33 mouse cellular contexts compared by ENCODE assay signal in genomic region chr7:24172191-24172590, GRCm38 (mm10). TPM values are rescaled to one million over a fixed set of nuclear protein-coding genes. Genes with fewer than 3 reads are reported as not detected.
"Had no signal": no experiment of that assay in that cellular context is flagged by ENCODE, and none has a peak within 500 bp of the region (broad histone marks: within the 10 kb centered on the region; RNA-seq: fewer than 3 reads in every experiment).

No protein-coding gene starts in this region.

- H3K27ac ChIP-seq: limb, embryonic 10.5 days; limb, embryonic 12.5 days; limb, embryonic 13.5 days; limb, embryonic 15.5 days; liver, embryonic 12.5 days; liver, embryonic 13.5 days; liver, embryonic 14.5 days; liver, embryonic 15.5 days; lung, embryonic 15.5 days; macrophage; midbrain, embryonic 10.5 days; midbrain, embryonic 12.5 days; midbrain, embryonic 13.5 days; midbrain, embryonic 15.5 days; neural tube, embryonic 12.5 days had no signal

- H3K4me3 ChIP-seq: limb, embryonic 10.5 days; limb, embryonic 12.5 days; limb, embryonic 13.5 days; limb, embryonic 15.5 days; liver, embryonic 12.5 days; liver, embryonic 13.5 days; liver, embryonic 15.5 days; lung, embryonic 15.5 days; megakaryocyte, embryonic 14.5 days; midbrain, embryonic 10.5 days; midbrain, embryonic 12.5 days; midbrain, embryonic 13.5 days; midbrain, embryonic 15.5 days; myocyte; neural tube, embryonic 12.5 days had no signal

- H3K4me2 ChIP-seq: limb, embryonic 12.5 days; limb, embryonic 13.5 days; limb, embryonic 15.5 days; liver, embryonic 11.5 days; liver, embryonic 12.5 days; liver, embryonic 13.5 days; liver, embryonic 15.5 days; lung, embryonic 14.5 days; lung, embryonic 15.5 days; midbrain, embryonic 11.5 days; midbrain, embryonic 12.5 days; midbrain, embryonic 13.5 days; midbrain, embryonic 15.5 days; neural tube, embryonic 12.5 days had no signal

- H3K9me3 ChIP-seq: limb, embryonic 10.5 days; limb, embryonic 12.5 days; limb, embryonic 13.5 days; limb, embryonic 15.5 days; liver, embryonic 12.5 days; liver, embryonic 13.5 days; liver, embryonic 15.5 days; lung, embryonic 15.5 days; midbrain, embryonic 12.5 days; midbrain, embryonic 13.5 days; midbrain, embryonic 15.5 days; neural tube, embryonic 12.5 days had no signal

- H3K27me3 ChIP-seq: limb, embryonic 12.5 days; limb, embryonic 13.5 days; limb, embryonic 15.5 days; liver, embryonic 12.5 days; liver, embryonic 13.5 days; liver, embryonic 15.5 days; lung, embryonic 15.5 days; megakaryocyte, embryonic 14.5 days; midbrain, embryonic 12.5 days; midbrain, embryonic 13.5 days; midbrain, embryonic 15.5 days; neural tube, embryonic 12.5 days had no signal

- H3K36me3 ChIP-seq: limb, embryonic 10.5 days; limb, embryonic 12.5 days; limb, embryonic 13.5 days; limb, embryonic 15.5 days; liver, embryonic 12.5 days; liver, embryonic 13.5 days; liver, embryonic 15.5 days; lung, embryonic 15.5 days; midbrain, embryonic 10.5 days; midbrain, embryonic 12.5 days; midbrain, embryonic 13.5 days; midbrain, embryonic 15.5 days; neural tube, embryonic 12.5 days had no signal

- H3K4me1 ChIP-seq: limb, embryonic 10.5 days; limb, embryonic 12.5 days; limb, embryonic 13.5 days; limb, embryonic 15.5 days; liver, embryonic 12.5 days; lung, embryonic 15.5 days; midbrain, embryonic 12.5 days; neural tube, embryonic 12.5 days had no signal

- DNase-seq: left cerebral cortex, postnatal 4 days; liver; liver, embryonic 13.5 days; liver, postnatal 0 days; lung, adult 18-20 months; lung, adult 2 months; lung, embryonic 14.5 days; lung, postnatal 10 days; lung, postnatal 14 days; lung, postnatal 36 days; lung, postnatal 4 days; midbrain, embryonic 14.5 days had no signal

- ATAC-seq: liver, embryonic 12.5 days; liver, postnatal 0 days; lung, postnatal 0 days; midbrain, embryonic 13.5 days; midbrain, embryonic 15.5 days; midbrain, embryonic 16.5 days had no signal

- H3K9ac ChIP-seq: limb, embryonic 12.5 days; limb, embryonic 13.5 days; limb, embryonic 15.5 days; liver, embryonic 12.5 days; liver, embryonic 13.5 days; liver, embryonic 14.5 days; liver, embryonic 15.5 days; liver, postnatal 0 days; lung, embryonic 14.5 days; lung, embryonic 15.5 days; midbrain, embryonic 12.5 days; midbrain, embryonic 13.5 days; midbrain, embryonic 15.5 days; neural tube, embryonic 12.5 days had no signal

RNA-seq across cellular contexts. Expression of gene Zfp114, which starts 2.7 kb away (rescaled TPM):
- total RNA-seq: monocyte, adult 5-6 weeks had no signal
- polyA plus RNA-seq: macrophage, myocyte had no signal
